Comparison of ENCODE assay signal across 31 mouse cellular contexts in genomic region chr14:91534931-91535330, GRCm38 (mm10).
A peak's percentile ranks its signal among the peaks of the same experiment; 100 is the strongest.
DNase-seq lines count a peak whose midpoint lies in the region; ATAC-seq lines count a peak whose summit lies in the region.
"Had no signal": no experiment of that assay in that cellular context is flagged by ENCODE, and none has a peak within 500 bp of the region (broad histone marks: within the 10 kb centered on the region; RNA-seq: fewer than 3 reads in every experiment).

No protein-coding gene starts in this region.

- H3K4me2 ChIP-seq in forebrain, embryonic 14.5 days (ENCODE audit: low read length): no peak overlapping the region
- no peak overlapping the region for H3K4me2 ChIP-seq in neural tube, embryonic 11.5 days (ENCODE audit: low read depth)
- H3K4me2 ChIP-seq: embryonic facial prominence, embryonic 12.5 days; embryonic facial prominence, embryonic 15.5 days; forebrain, embryonic 12.5 days; heart, embryonic 13.5 days; hindbrain, embryonic 12.5 days; intestine, embryonic 15.5 days had no signal

- no peak for ATAC-seq in forebrain, embryonic 14.5 days
- 0 out of 2 replicates have a peak, but pooled peaks have one; percentile 6 for ATAC-seq in neural tube, embryonic 11.5 days (ENCODE audit: insufficient read depth, low FRiP score, low TSS enrichment)
- ATAC-seq: activated CD4-positive, CD25-positive, alpha-beta regulatory T cell, adult 4 months; forebrain, embryonic 16.5 days; hindbrain, embryonic 16.5 days; intestine, embryonic 15.5 days had no signal

- no peaks in the 10 kb centered on the region for H3K9me3 ChIP-seq in forebrain, embryonic 14.5 days (replicated peaks; ENCODE audit: control insufficient read depth, low read length)
- H3K9me3 ChIP-seq in forebrain, embryonic 10.5 days: no peaks in the 10 kb centered on the region
- no peaks in the 10 kb centered on the region for H3K9me3 ChIP-seq in neural tube, embryonic 11.5 days (ENCODE audit: control insufficient read depth, low read length)
- H3K9me3 ChIP-seq: embryonic facial prominence, embryonic 12.5 days; embryonic facial prominence, embryonic 15.5 days; forebrain, embryonic 12.5 days; heart, embryonic 10.5 days; heart, embryonic 13.5 days; hindbrain, embryonic 12.5 days; intestine, embryonic 15.5 days had no signal

- no peaks in the 10 kb centered on the region for H3K27me3 ChIP-seq in forebrain, embryonic 14.5 days (replicated peaks; ENCODE audit: control insufficient read depth, insufficient read depth, low read length)
- no peaks in the 10 kb centered on the region for H3K27me3 ChIP-seq in forebrain, embryonic 10.5 days (ENCODE audit: poor library complexity, severe bottlenecking)
- no peaks in the 10 kb centered on the region for H3K27me3 ChIP-seq in neural tube, embryonic 11.5 days (ENCODE audit: control insufficient read depth, insufficient read depth, low read length)
- H3K27me3 ChIP-seq: CH12.LX; embryonic facial prominence, embryonic 12.5 days; embryonic facial prominence, embryonic 15.5 days; forebrain, embryonic 12.5 days; heart, embryonic 13.5 days; hindbrain, embryonic 12.5 days; intestine, embryonic 15.5 days had no signal

- peak; percentile 7 for DNase-seq in forebrain, embryonic 14.5 days (ENCODE audit: low spot score)
- no peak for DNase-seq in forebrain, embryonic 10.5 days (ENCODE audit: extremely low spot score, low spot score)
- no peak for DNase-seq in neural tube, embryonic 11.5 days (ENCODE audit: low spot score)
- no peak for DNase-seq in neural tube, embryonic 10.5 days (ENCODE audit: extremely low spot score, low spot score)
- peak; percentile 16 for DNase-seq in WW6 (ENCODE audit: low read depth, low spot score)
- DNase-seq in mesoderm, embryonic 11.5 days (ENCODE audit: low read depth, low spot score): peak; percentile 2
- DNase-seq in retina, embryonic 14.5 days (ENCODE audit: low spot score): no peak
- DNase-seq in kidney, adult 11 months: no peak
- DNase-seq: adrenal gland, adult 8-10 months; adrenal gland, postnatal 25 days; B cell, adult 2 months; cerebellum, adult 18-20 months; cerebellum, adult 9-11 months; cerebellum, postnatal 25 days; gastrocnemius, postnatal 10 days; gastrocnemius, postnatal 36 days; heart, adult 2 months; heart, postnatal 14 days; heart, postnatal 4 days; kidney, adult 18-20 months had no signal

- no peaks in the 10 kb centered on the region for H3K36me3 ChIP-seq in forebrain, embryonic 14.5 days (ENCODE audit: control insufficient read depth, insufficient read depth, low read length)
- H3K36me3 ChIP-seq in forebrain, embryonic 10.5 days (replicated peaks): no peaks in the 10 kb centered on the region
- H3K36me3 ChIP-seq in neural tube, embryonic 11.5 days (ENCODE audit: control insufficient read depth, insufficient read depth, low read length): no peaks in the 10 kb centered on the region
- H3K36me3 ChIP-seq: embryonic facial prominence, embryonic 12.5 days; embryonic facial prominence, embryonic 15.5 days; forebrain, embryonic 12.5 days; heart, embryonic 10.5 days; heart, embryonic 13.5 days; hindbrain, embryonic 12.5 days; intestine, embryonic 15.5 days had no signal

- no peak overlapping the region for H3K9ac ChIP-seq in forebrain, embryonic 14.5 days (ENCODE audit: low read length)
- H3K9ac ChIP-seq in neural tube, embryonic 11.5 days (ENCODE audit: low read length): no peak overlapping the region
- H3K9ac ChIP-seq: embryonic facial prominence, embryonic 12.5 days; embryonic facial prominence, embryonic 15.5 days; forebrain, embryonic 12.5 days; heart, embryonic 13.5 days; hindbrain, embryonic 12.5 days; intestine, embryonic 15.5 days had no signal

- WGBS in forebrain, embryonic 14.5 days: 10% methylated on average over 1 of the region's 1 CpGs
- 30% methylated on average over 1 of the region's 1 CpGs for WGBS in forebrain, embryonic 10.5 days
- 47% methylated on average over 1 of the region's 1 CpGs for WGBS in neural tube, embryonic 11.5 days

- H3K4me1 ChIP-seq in forebrain, embryonic 14.5 days (ENCODE audit: control insufficient read depth, insufficient read depth, low read length): no peaks in the 10 kb centered on the region
- H3K4me1 ChIP-seq in forebrain, embryonic 10.5 days: no peaks in the 10 kb centered on the region
- no peaks in the 10 kb centered on the region for H3K4me1 ChIP-seq in neural tube, embryonic 11.5 days (ENCODE audit: control insufficient read depth, insufficient read depth, low read length)
- H3K4me1 ChIP-seq: embryonic facial prominence, embryonic 12.5 days; embryonic facial prominence, embryonic 15.5 days; forebrain, embryonic 12.5 days; heart, embryonic 10.5 days; heart, embryonic 13.5 days; hindbrain, embryonic 12.5 days; intestine, embryonic 15.5 days had no signal

- no peak overlapping the region for H3K27ac ChIP-seq in forebrain, embryonic 14.5 days (ENCODE audit: low read depth, low read length)
- no peak overlapping the region for H3K27ac ChIP-seq in forebrain, embryonic 10.5 days
- H3K27ac ChIP-seq in neural tube, embryonic 11.5 days (ENCODE audit: low read depth, low read length): no peak overlapping the region
- H3K27ac ChIP-seq: embryonic facial prominence, embryonic 12.5 days; embryonic facial prominence, embryonic 15.5 days; forebrain, embryonic 12.5 days; heart, adult 2 months; heart, embryonic 10.5 days; heart, embryonic 13.5 days; hindbrain, embryonic 12.5 days; intestine, embryonic 15.5 days had no signal

- H3K4me3 ChIP-seq in forebrain, embryonic 14.5 days (ENCODE audit: low read depth, low read length): no peak overlapping the region
- H3K4me3 ChIP-seq in forebrain, embryonic 10.5 days: no peak overlapping the region
- H3K4me3 ChIP-seq in neural tube, embryonic 11.5 days (ENCODE audit: low read depth, low read length): no peak overlapping the region
- H3K4me3 ChIP-seq: embryonic facial prominence, embryonic 12.5 days; embryonic facial prominence, embryonic 15.5 days; forebrain, embryonic 12.5 days; heart, adult 2 months; heart, embryonic 10.5 days; heart, embryonic 13.5 days; hindbrain, embryonic 12.5 days; intestine, embryonic 15.5 days had no signal

Comparison
In these comparisons a context has a peak if more than half of its experiments do, and no peak if none do; other contexts are left out.
1. DNase-seq: peak in forebrain, embryonic 14.5 days (single experiment), WW6 (single experiment) and mesoderm, embryonic 11.5 days (single experiment); none in forebrain, embryonic 10.5 days (single experiment), neural tube, embryonic 11.5 days (single experiment), neural tube, embryonic 10.5 days (single experiment), retina, embryonic 14.5 days (single experiment) and kidney, adult 11 months (single experiment).